Mouse (Mus musculus): ENCODE results near the gene Gprc5c. TPM values are rescaled to one million over a fixed set of nuclear protein-coding genes. Genes with fewer than 3 reads are reported as not detected.
A peak's percentile ranks its signal among the peaks of the same experiment; 100 is the strongest.
"Not testable (repeated sequence)": the region's sequence is repeated elsewhere in the genome, so short reads cannot be mapped to it uniquely, and the experiment has no call there.

The Gprc5c gene
- polyA plus RNA-seq, 1 experiment = 4.4 TPM

DNA sequence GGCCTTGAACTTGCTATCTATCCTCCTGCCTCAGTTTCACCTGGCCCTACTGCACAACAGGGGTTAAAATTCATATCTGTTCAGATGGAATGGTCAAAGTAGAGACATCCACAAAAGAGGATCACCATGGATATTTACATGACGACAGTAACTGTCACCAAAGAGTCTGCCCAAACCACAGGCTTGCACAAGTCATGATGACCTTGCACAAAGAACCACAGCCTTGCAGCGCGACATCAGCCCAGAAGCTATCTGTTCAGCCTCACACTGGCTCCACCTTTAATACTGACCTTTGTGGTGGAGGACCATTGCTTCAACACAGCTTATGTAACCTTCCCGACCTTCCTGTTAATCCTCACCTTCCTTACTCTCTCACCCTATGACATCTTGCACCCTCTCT is 56.6 kb downstream of the Gprc5c start:
- Histone ChIP-seq H3K27ac (ENCODE audit: insufficient read depth, low read depth, low read length) (peak overlapping the region; percentile 40; the same call in 1 of the 2 replicates), H3K36me3 (ENCODE audit: control insufficient read depth, insufficient read depth, low read length) (no peaks in the 10 kb centered on the region), H3K4me3 (ENCODE audit: low read depth, low read length) (no peak overlapping the region), H3K27me3 (ENCODE audit: control insufficient read depth, insufficient read depth, low read length) (no peaks in the 10 kb centered on the region), H3K4me1 (ENCODE audit: control insufficient read depth, insufficient read depth, insufficient read length, low read length) (no peaks in the 10 kb centered on the region)
- no peak for TF ChIP-seq CTCF (IDR thresholded peaks at IDR 0.05; ENCODE audit: extremely low read depth, insufficient read length, insufficient replicate concordance, low read depth, low read length)
- no peak for TF ChIP-seq POLR2A (IDR thresholded peaks at IDR 0.05; ENCODE audit: low read depth, low read length)
- WGBS = 57% methylated on average over 4 of the region's 4 CpGs

DNA sequence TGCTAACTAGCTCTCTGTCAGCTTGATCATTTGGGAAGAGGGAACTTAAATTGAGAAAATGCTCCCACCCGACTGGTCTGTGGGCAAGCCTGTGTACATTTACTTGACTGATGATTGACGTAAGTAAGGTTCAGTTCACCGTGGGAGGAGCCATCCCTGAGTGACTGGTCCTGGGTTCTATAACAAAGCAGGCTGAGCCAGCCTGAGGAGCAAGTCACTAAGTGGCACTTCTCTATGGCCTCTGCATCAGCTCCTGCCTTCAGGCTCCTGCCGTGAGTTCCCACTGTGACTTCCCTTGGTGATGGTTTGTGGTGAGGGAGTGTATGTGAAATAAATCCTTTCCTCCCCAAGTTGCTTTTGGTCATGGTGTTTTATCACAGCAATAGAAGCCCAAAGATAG is 57.1 kb downstream of the Gprc5c start:
- no peaks in the 10 kb centered on the region for H3K4me1 ChIP-seq (ENCODE audit: control insufficient read depth, insufficient read depth, insufficient read length, low read length)
- 49% methylated on average over 4 of the region's 4 CpGs for WGBS
- no peaks in the 10 kb centered on the region for H3K36me3 ChIP-seq (ENCODE audit: control insufficient read depth, insufficient read depth, low read length)
- TF ChIP-seq CTCF (IDR thresholded peaks at IDR 0.05; ENCODE audit: extremely low read depth, insufficient read length, insufficient replicate concordance, low read depth, low read length) (no peak), POLR2A (IDR thresholded peaks at IDR 0.05; ENCODE audit: low read depth, low read length) (no peak)
- no peak overlapping the region for H3K4me3 ChIP-seq (ENCODE audit: low read depth, low read length)
- no peaks in the 10 kb centered on the region for H3K27me3 ChIP-seq (ENCODE audit: control insufficient read depth, insufficient read depth, low read length)
- peak overlapping the region; percentile 40; the same call in 1 of the 2 replicates for H3K27ac ChIP-seq (ENCODE audit: insufficient read depth, low read depth, low read length)

DNA sequence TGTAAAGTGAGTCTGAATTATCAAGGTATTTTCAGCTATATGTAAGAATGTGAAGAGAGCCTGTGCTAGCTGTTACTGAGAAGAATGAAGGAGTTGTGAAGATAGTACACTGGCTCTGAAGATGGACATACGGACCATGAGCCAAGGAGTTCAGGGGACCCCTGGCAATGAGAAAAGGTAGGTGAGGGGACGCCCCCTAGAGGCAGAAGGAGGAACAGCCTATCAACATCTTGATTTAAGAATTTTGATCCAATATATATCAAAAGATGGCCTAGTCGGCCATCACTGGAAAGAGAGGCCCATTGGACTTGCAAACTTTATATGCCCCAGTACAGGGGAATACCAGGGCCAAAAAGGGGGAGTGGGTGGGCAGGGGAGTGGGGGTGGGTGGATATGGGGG is 58.6 kb downstream of the Gprc5c start:
- WGBS = 42% methylated on average over 3 of the region's 3 CpGs
- not testable (repeated sequence) for H3K27ac ChIP-seq (ENCODE audit: insufficient read depth, low read depth, low read length); H3K4me3 ChIP-seq (ENCODE audit: low read depth, low read length); H3K4me1 ChIP-seq (ENCODE audit: control insufficient read depth, insufficient read depth, insufficient read length, low read length); H3K36me3 ChIP-seq (ENCODE audit: control insufficient read depth, insufficient read depth, low read length); H3K27me3 ChIP-seq (ENCODE audit: control insufficient read depth, insufficient read depth, low read length)
- peak; percentile 29; the same call in 1 of the 2 replicates for TF ChIP-seq CTCF (IDR thresholded peaks at IDR 0.05; ENCODE audit: extremely low read depth, insufficient read length, insufficient replicate concordance, low read depth, low read length)

DNA sequence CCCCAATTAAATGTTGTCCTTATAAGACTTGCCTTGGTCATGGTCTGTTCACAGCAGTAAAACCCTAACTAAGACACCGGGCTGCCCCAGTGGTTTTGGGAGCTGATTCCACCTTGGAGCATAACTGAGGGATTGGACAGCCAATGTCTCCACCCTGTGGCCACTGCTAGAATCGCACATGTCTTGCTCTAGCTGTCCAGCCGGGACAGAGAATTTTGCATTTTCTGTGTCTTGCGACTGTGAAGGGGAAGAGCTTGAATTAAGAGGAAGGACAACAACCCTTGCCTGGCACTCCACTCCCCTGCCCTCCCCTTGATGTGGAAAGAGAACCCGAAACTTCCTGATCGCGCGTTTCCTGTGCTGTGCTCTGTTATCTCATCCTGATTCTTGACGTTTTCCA is 61.9 kb downstream of the Gprc5c start:
- H3K4me1 ChIP-seq (ENCODE audit: control insufficient read depth, insufficient read depth, insufficient read length, low read length) = no peaks in the 10 kb centered on the region
- H3K36me3 ChIP-seq (ENCODE audit: control insufficient read depth, insufficient read depth, low read length) = no peaks in the 10 kb centered on the region
- no peak overlapping the region for H3K4me3 ChIP-seq (ENCODE audit: low read depth, low read length)
- no peak overlapping the region for H3K27ac ChIP-seq (ENCODE audit: insufficient read depth, low read depth, low read length)
- H3K27me3 ChIP-seq (ENCODE audit: control insufficient read depth, insufficient read depth, low read length) = no peaks in the 10 kb centered on the region
- TF ChIP-seq POLR2A (IDR thresholded peaks at IDR 0.05; ENCODE audit: low read depth, low read length) (no peak), CTCF (IDR thresholded peaks at IDR 0.05; ENCODE audit: extremely low read depth, insufficient read length, insufficient replicate concordance, low read depth, low read length) (peak; percentile 81; the same call in 1 of the 2 replicates)
- 5% methylated on average over 9 of the region's 9 CpGs for WGBS

- WGBS = 32% methylated on average over 7 of the region's 7 CpGs
- Histone ChIP-seq H3K4me1 (ENCODE audit: control insufficient read depth, insufficient read depth, insufficient read length, low read length) (no peaks in the 10 kb centered on the region), H3K27ac (ENCODE audit: insufficient read depth, low read depth, low read length) (no peak overlapping the region), H3K36me3 (ENCODE audit: control insufficient read depth, insufficient read depth, low read length) (no peaks in the 10 kb centered on the region), H3K27me3 (ENCODE audit: control insufficient read depth, insufficient read depth, low read length) (no peaks in the 10 kb centered on the region), H3K4me3 (ENCODE audit: low read depth, low read length) (no peak overlapping the region)
- TF ChIP-seq POLR2A (IDR thresholded peaks at IDR 0.05; ENCODE audit: low read depth, low read length) = no peak
Measured at GRCm38 (mm10) chr11:114914978-114915377, 64.0 kb downstream of the Gprc5c start.

DNA sequence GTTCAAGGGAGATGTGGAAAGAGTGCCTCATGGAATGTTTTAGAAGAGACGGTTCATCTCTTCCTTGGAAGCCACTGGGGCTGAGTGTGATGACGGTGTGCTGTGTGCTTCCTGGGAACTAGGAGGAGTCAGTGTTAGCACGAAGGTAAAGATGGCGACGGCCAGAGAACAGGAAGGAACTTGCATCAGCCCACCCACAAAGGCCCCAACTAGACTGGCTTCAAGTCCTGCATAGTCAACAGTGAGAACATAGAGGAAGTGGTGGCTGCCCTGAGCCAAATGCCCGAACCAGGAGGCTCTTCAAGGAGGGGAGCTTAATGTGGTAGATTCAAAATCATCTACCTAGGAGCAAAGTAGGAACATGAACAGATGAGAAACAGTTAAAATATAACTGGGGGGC is 66.2 kb downstream of the Gprc5c start:
- Histone ChIP-seq H3K4me1 (ENCODE audit: control insufficient read depth, insufficient read depth, insufficient read length, low read length) (no peaks in the 10 kb centered on the region), H3K36me3 (ENCODE audit: control insufficient read depth, insufficient read depth, low read length) (no peaks in the 10 kb centered on the region), H3K27ac (ENCODE audit: insufficient read depth, low read depth, low read length) (no peak overlapping the region; the same call in 1 of the 2 replicates), H3K4me3 (ENCODE audit: low read depth, low read length) (no peak overlapping the region), H3K27me3 (ENCODE audit: control insufficient read depth, insufficient read depth, low read length) (no peaks in the 10 kb centered on the region)
- WGBS = 69% methylated on average over 6 of the region's 6 CpGs
- no peak for TF ChIP-seq CTCF (IDR thresholded peaks at IDR 0.05; ENCODE audit: extremely low read depth, insufficient read length, insufficient replicate concordance, low read depth, low read length)
- no peak for TF ChIP-seq POLR2A (IDR thresholded peaks at IDR 0.05; ENCODE audit: low read depth, low read length)

Other genes starting within 250 kb of the Gprc5c start
- 103 and 130 TPM in 2 replicates for gene Rpl38, start 182.6 kb upstream of the Gprc5c start, polyA plus RNA-seq (2012; rRNA removed)
- 63.4 and 130 TPM in 2 replicates for gene Ttyh2, start 175.7 kb upstream of the Gprc5c start, polyA plus RNA-seq (2012; rRNA removed)
- gene Dnaic2, start 123.7 kb upstream of the Gprc5c start, polyA plus RNA-seq (2012; rRNA removed) = 0.30 and 0.56 TPM in 2 replicates
- 1.7 and 2.0 TPM in 2 replicates for gene Kif19a, start 85.8 kb upstream of the Gprc5c start, polyA plus RNA-seq (2012; rRNA removed)
- gene Btbd17, start 55.2 kb upstream of the Gprc5c start, polyA plus RNA-seq (2012; rRNA removed) = 0.44 and 0.52 TPM in 2 replicates
- 0.10 TPM in 1 of 2 replicates, not detected in the other for gene Gpr142, start 52.2 kb upstream of the Gprc5c start, polyA plus RNA-seq (2012; rRNA removed)
- 0.76 and 0.91 TPM in 2 replicates for gene Cd300a, start 38.9 kb downstream of the Gprc5c start, polyA plus RNA-seq (2012; rRNA removed)
- gene Cd300lb, start 83.2 kb downstream of the Gprc5c start, polyA plus RNA-seq (2012; rRNA removed) = 0.46 and 0.77 TPM in 2 replicates
- 0.37 TPM in 1 of 2 replicates, not detected in the other for gene Cd300c, start 118.0 kb downstream of the Gprc5c start, polyA plus RNA-seq (2012; rRNA removed)
- gene Cd300ld, start 138.8 kb downstream of the Gprc5c start, polyA plus RNA-seq (2012; rRNA removed) = 1.2 and 1.5 TPM in 2 replicates
- 3.1 and 5.1 TPM in 2 replicates for gene Cd300c2, start 150.7 kb downstream of the Gprc5c start, polyA plus RNA-seq (2012; rRNA removed)
- not detected in 2 replicates for gene Cd300ld2, start 165.0 kb downstream of the Gprc5c start, polyA plus RNA-seq (2012; rRNA removed)
- gene Cd300ld4, start 175.9 kb downstream of the Gprc5c start, polyA plus RNA-seq (2012; rRNA removed) = 0.20 TPM in 1 of 2 replicates, not detected in the other
- gene Cd300ld5, start 186.6 kb downstream of the Gprc5c start, polyA plus RNA-seq (2012; rRNA removed) = 0.85 TPM in 1 of 2 replicates, not detected in the other
- 1.1 TPM in 2 replicates for gene Cd300ld3, start 197.3 kb downstream of the Gprc5c start, polyA plus RNA-seq (2012; rRNA removed)
- gene Cd300e, start 211.0 kb downstream of the Gprc5c start, polyA plus RNA-seq (2012; rRNA removed) = 0.22 and 0.52 TPM in 2 replicates
- 0.91 and 2.2 TPM in 2 replicates for gene Rab37, start 240.3 kb downstream of the Gprc5c start, polyA plus RNA-seq (2012; rRNA removed)

All from small intestine, adult 2 months (tissue).